Mouse (Mus musculus): ENCODE measurements around the gene Gm10392. TPM values are rescaled to one million over a fixed set of nuclear protein-coding genes. Genes with fewer than 3 reads are reported as not detected.
A peak's percentile ranks its signal among the peaks of the same experiment; 100 is the strongest.

Gene Gm10392
- polyA plus RNA-seq, 1 experiment: 0.87 TPM

- H3K27ac ChIP-seq (ENCODE audit: control insufficient read depth, insufficient read depth, low read depth, low read length, poor library complexity): 0 out of 2 replicates have a peak overlapping the region, but pooled peaks have one; percentile 33
- H3K4me3 ChIP-seq (replicated peaks; ENCODE audit: control insufficient read depth, low read depth, low read length): no peak overlapping the region
Measured at GRCm38 (mm10) chr11:77483510-77484255, 35.3 kb downstream of the Gm10392 start.

GRCm38 (mm10) chr11:77483043-77483442, 36.0 kb downstream of the Gm10392 start:
- 44% methylated on average over 3 of the region's 3 CpGs for whole genome bisulfite sequencing
- no peak for TF ChIP-seq POLR2A (IDR thresholded peaks at IDR 0.05; ENCODE audit: borderline replicate concordance, control insufficient read depth, low read depth, low read length)
- TF ChIP-seq CTCF (IDR thresholded peaks at IDR 0.05; ENCODE audit: control insufficient read depth, insufficient read depth, low read length): no peak
- Histone ChIP-seq H3K4me3 (replicated peaks; ENCODE audit: control insufficient read depth, low read depth, low read length) (no peak overlapping the region), H3K27ac (ENCODE audit: control insufficient read depth, insufficient read depth, low read depth, low read length, poor library complexity) (no peak overlapping the region), H3K4me1 (ENCODE audit: control insufficient read depth, insufficient read depth, low read length) (peaks cover 3% of the 10 kb centered on the region)

More at GRCm38 (mm10) chr11:77483510-77484255, 35.3 kb downstream of the Gm10392 start:
- TF ChIP-seq CTCF (IDR thresholded peaks at IDR 0.05; ENCODE audit: control insufficient read depth, insufficient read depth, low read length) (no peak), POLR2A (IDR thresholded peaks at IDR 0.05; ENCODE audit: borderline replicate concordance, control insufficient read depth, low read depth, low read length) (no peak)
- peaks cover 3% of the 10 kb centered on the region for H3K4me1 ChIP-seq (ENCODE audit: control insufficient read depth, insufficient read depth, low read length)
- WGBS: 40% methylated on average over 11 of the region's 11 CpGs

- Histone ChIP-seq H3K27ac (ENCODE audit: control insufficient read depth, insufficient read depth, low read depth, low read length, poor library complexity) (no peak overlapping the region), H3K4me3 (replicated peaks; ENCODE audit: control insufficient read depth, low read depth, low read length) (no peak overlapping the region), H3K4me1 (ENCODE audit: control insufficient read depth, insufficient read depth, low read length) (no peaks in the 10 kb centered on the region)
- TF ChIP-seq CTCF (IDR thresholded peaks at IDR 0.05; ENCODE audit: control insufficient read depth, insufficient read depth, low read length) (no peak), POLR2A (IDR thresholded peaks at IDR 0.05; ENCODE audit: borderline replicate concordance, control insufficient read depth, low read depth, low read length) (no peak)
- 86% methylated on average over 6 of the region's 6 CpGs for WGBS
Measured at GRCm38 (mm10) chr11:77476895-77477294, 42.1 kb downstream of the Gm10392 start.

- Histone ChIP-seq H3K4me1 (ENCODE audit: control insufficient read depth, insufficient read depth, low read length) (no peaks in the 10 kb centered on the region), H3K4me3 (replicated peaks; ENCODE audit: control insufficient read depth, low read depth, low read length) (no peak overlapping the region), H3K27ac (ENCODE audit: control insufficient read depth, insufficient read depth, low read depth, low read length, poor library complexity) (no peak overlapping the region)
- WGBS: 93% methylated on average over 14 of the region's 14 CpGs
- TF ChIP-seq CTCF (IDR thresholded peaks at IDR 0.05; ENCODE audit: control insufficient read depth, insufficient read depth, low read length) (no peak), POLR2A (IDR thresholded peaks at IDR 0.05; ENCODE audit: borderline replicate concordance, control insufficient read depth, low read depth, low read length) (0 out of 2 replicates have a peak, but pooled peaks have one; percentile 16)
Measured at GRCm38 (mm10) chr11:77476216-77476615, 42.8 kb downstream of the Gm10392 start.

GRCm38 (mm10) chr11:77472775-77473174, 46.2 kb downstream of the Gm10392 start:
- Histone ChIP-seq H3K27ac (ENCODE audit: control insufficient read depth, insufficient read depth, low read depth, low read length, poor library complexity) (no peak overlapping the region), H3K4me3 (replicated peaks; ENCODE audit: control insufficient read depth, low read depth, low read length) (no peak overlapping the region), H3K4me1 (ENCODE audit: control insufficient read depth, insufficient read depth, low read length) (no peaks in the 10 kb centered on the region)
- TF ChIP-seq CTCF (IDR thresholded peaks at IDR 0.05; ENCODE audit: control insufficient read depth, insufficient read depth, low read length): no peak
- no peak for TF ChIP-seq POLR2A (IDR thresholded peaks at IDR 0.05; ENCODE audit: borderline replicate concordance, control insufficient read depth, low read depth, low read length)
- WGBS: 92% methylated on average over 16 of the region's 16 CpGs

GRCm38 (mm10) chr11:77471407-77471806, 47.6 kb downstream of the Gm10392 start:
- no peak overlapping the region for H3K27ac ChIP-seq (ENCODE audit: control insufficient read depth, insufficient read depth, low read depth, low read length, poor library complexity)
- TF ChIP-seq POLR2A (IDR thresholded peaks at IDR 0.05; ENCODE audit: borderline replicate concordance, control insufficient read depth, low read depth, low read length) (no peak), CTCF (IDR thresholded peaks at IDR 0.05; ENCODE audit: control insufficient read depth, insufficient read depth, low read length) (no peak)

GRCm38 (mm10) chr11:77468397-77468796, 50.6 kb downstream of the Gm10392 start:
- Histone ChIP-seq H3K27ac (ENCODE audit: control insufficient read depth, insufficient read depth, low read depth, low read length, poor library complexity) (no peak overlapping the region), H3K4me1 (ENCODE audit: control insufficient read depth, insufficient read depth, low read length) (no peaks in the 10 kb centered on the region), H3K4me3 (replicated peaks; ENCODE audit: control insufficient read depth, low read depth, low read length) (no peak overlapping the region)
- 83% methylated on average over 9 of the region's 9 CpGs for WGBS
- TF ChIP-seq CTCF (IDR thresholded peaks at IDR 0.05; ENCODE audit: control insufficient read depth, insufficient read depth, low read length) (no peak), POLR2A (IDR thresholded peaks at IDR 0.05; ENCODE audit: borderline replicate concordance, control insufficient read depth, low read depth, low read length) (no peak)

More at GRCm38 (mm10) chr11:77471407-77471806, 47.6 kb downstream of the Gm10392 start:
- 95% methylated on average over 29 of the region's 29 CpGs for WGBS
- no peaks in the 10 kb centered on the region for H3K4me1 ChIP-seq (ENCODE audit: control insufficient read depth, insufficient read depth, low read length)
- H3K4me3 ChIP-seq (replicated peaks; ENCODE audit: control insufficient read depth, low read depth, low read length): no peak overlapping the region

- H3K4me1 ChIP-seq (ENCODE audit: control insufficient read depth, insufficient read depth, low read length): no peaks in the 10 kb centered on the region
- TF ChIP-seq POLR2A (IDR thresholded peaks at IDR 0.05; ENCODE audit: borderline replicate concordance, control insufficient read depth, low read depth, low read length) (no peak), CTCF (IDR thresholded peaks at IDR 0.05; ENCODE audit: control insufficient read depth, insufficient read depth, low read length) (peak; percentile 89)
- H3K4me3 ChIP-seq (replicated peaks; ENCODE audit: control insufficient read depth, low read depth, low read length): no peak overlapping the region
- no peak overlapping the region for H3K27ac ChIP-seq (ENCODE audit: control insufficient read depth, insufficient read depth, low read depth, low read length, poor library complexity)
- 8% methylated on average over 20 of the region's 20 CpGs for WGBS
Measured at GRCm38 (mm10) chr11:77467784-77468183, 51.2 kb downstream of the Gm10392 start.

Data from bone marrow, adult 2 months (tissue).